Comparison of ENCODE assay signal across 7 mouse cellular contexts in genomic region chr4:47057510-47058325, GRCm38 (mm10). TPM values are rescaled to one million over a fixed set of nuclear protein-coding genes. Genes with fewer than 3 reads are reported as not detected.
DNase-seq lines count a peak whose midpoint lies in the region; ATAC-seq and TF ChIP-seq lines count a peak whose summit lies in the region.

No protein-coding gene starts in this region.

- H3K4me2 ChIP-seq in forebrain, embryonic 12.5 days, result peak overlapping the region; percentile 72
- peak overlapping the region; percentile 74 for H3K4me2 ChIP-seq in limb, embryonic 12.5 days

- no peak for TF ChIP-seq POLR2A in olfactory bulb, adult 2 months (IDR thresholded peaks at IDR 0.05; ENCODE audit: insufficient read depth, low read depth, low read length)

- WGBS in forebrain, embryonic 12.5 days, result 37% methylated on average over 25 of the region's 25 CpGs
- 37% methylated on average over 25 of the region's 25 CpGs for WGBS in limb, embryonic 12.5 days
- 34% methylated on average over 25 of the region's 25 CpGs for WGBS in olfactory bulb, adult 2 months

- peaks cover 10% of the 10 kb centered on the region for H3K4me1 ChIP-seq in megakaryocyte, embryonic 14.5 days
- peaks cover 9% of the 10 kb centered on the region for H3K4me1 ChIP-seq in forebrain, embryonic 12.5 days
- H3K4me1 ChIP-seq in limb, embryonic 12.5 days (replicated peaks), result peaks cover 13% of the 10 kb centered on the region
- H3K4me1 ChIP-seq in olfactory bulb, adult 2 months (ENCODE audit: control insufficient read depth, insufficient read depth, low read length), result peaks cover 6% of the 10 kb centered on the region; the same call in 1 of the 2 replicates

- peaks cover 16% of the 10 kb centered on the region for H3K9me3 ChIP-seq in megakaryocyte, embryonic 14.5 days
- H3K9me3 ChIP-seq in forebrain, embryonic 12.5 days, result no peaks in the 10 kb centered on the region
- no peaks in the 10 kb centered on the region for H3K9me3 ChIP-seq in limb, embryonic 12.5 days

- H3K36me3 ChIP-seq in megakaryocyte, embryonic 14.5 days (replicated peaks; ENCODE audit: low read length), result no peaks in the 10 kb centered on the region
- no peaks in the 10 kb centered on the region for H3K36me3 ChIP-seq in forebrain, embryonic 12.5 days (replicated peaks)
- H3K36me3 ChIP-seq in limb, embryonic 12.5 days, result no peaks in the 10 kb centered on the region

- intact Hi-C loops in left cerebral cortex, postnatal 36 days (cut with DNase I), result loop anchor here (10.0 kb wide), 1 partner anchor 853 kb away; no protein-coding TSS in a partner anchor

- peak overlapping the region; percentile 89 for H3K4me3 ChIP-seq in megakaryocyte, embryonic 14.5 days (replicated peaks)
- H3K4me3 ChIP-seq in forebrain, embryonic 12.5 days (replicated peaks), result peak overlapping the region; percentile 82
- H3K4me3 ChIP-seq in limb, embryonic 12.5 days (replicated peaks), result peak overlapping the region; percentile 77
- H3K4me3 ChIP-seq in olfactory bulb, adult 2 months (ENCODE audit: insufficient read depth, low read depth, low read length), result peak overlapping the region; percentile 81

- no peak for ATAC-seq in megakaryocyte, adult 5-6 weeks (ENCODE audit: poor library complexity, severe bottlenecking)
- ATAC-seq in forebrain, embryonic 12.5 days (ENCODE audit: low FRiP score), result no peak; the same call in 1 of the 2 replicates
- peak; percentile 37 for ATAC-seq in limb, embryonic 12.5 days (ENCODE audit: insufficient number of reproducible peaks, insufficient read depth, low FRiP score, low TSS enrichment, low read depth)
- ATAC-seq in CD4-positive, CD25-positive, alpha-beta regulatory T cell, adult 4 months, result no peak

- no peak for DNase-seq in left cerebral cortex, postnatal 36 days (ENCODE audit: low spot score in 2 of 2)

- no peak overlapping the region for H3K27ac ChIP-seq in forebrain, embryonic 12.5 days
- H3K27ac ChIP-seq in limb, embryonic 12.5 days, result no peak overlapping the region
- no peak overlapping the region for H3K27ac ChIP-seq in olfactory bulb, adult 2 months (ENCODE audit: insufficient read depth, low read depth, low read length)

- H3K9ac ChIP-seq in forebrain, embryonic 12.5 days, result peak overlapping the region; percentile 78
- peak overlapping the region; percentile 83 for H3K9ac ChIP-seq in limb, embryonic 12.5 days (replicated peaks)

- TF ChIP-seq CTCF in olfactory bulb, adult 2 months (IDR thresholded peaks at IDR 0.05; ENCODE audit: insufficient read depth, low read depth, low read length), result no peak

- H3K27me3 ChIP-seq in megakaryocyte, embryonic 14.5 days (replicated peaks), result peaks cover 60% of the 10 kb centered on the region
- H3K27me3 ChIP-seq in forebrain, embryonic 12.5 days, result peaks cover 6% of the 10 kb centered on the region; the same call in 1 of the 2 replicates
- peaks cover 16% of the 10 kb centered on the region; the same call in 1 of the 2 replicates for H3K27me3 ChIP-seq in limb, embryonic 12.5 days

RNA-seq across cellular contexts. Expression of gene Anks6, which starts 0.5 kb away (rescaled TPM):
- 0.13 TPM in 1 of 2 replicates, not detected in the other for polyA plus RNA-seq in megakaryocyte, embryonic 14.5 days (2012; ENCODE audit: insufficient read depth, low replicate concordance)
- total RNA-seq in megakaryocyte, adult 5-6 weeks (2015), result 0.16 and 0.41 TPM in 2 replicates
- total RNA-seq in megakaryocyte, adult 5-6 weeks (2017), result 0.28 and 0.44 TPM in 2 replicates
- 5.6 and 6.1 TPM in 2 replicates for polyA plus RNA-seq in forebrain, embryonic 12.5 days (2016; fragmentation: Nextera tagmentation; extraction: Ambion mirVana)
- polyA plus RNA-seq in limb, embryonic 12.5 days (2016; fragmentation: Nextera tagmentation; extraction: Ambion mirVana), result 6.6 and 8.9 TPM in 2 replicates
- polyA plus RNA-seq in olfactory bulb, adult 2 months (2012; ENCODE audit: insufficient read depth, insufficient read length, low replicate concordance, missing spikeins), result not detected in 2 replicates
- total RNA-seq in left cerebral cortex, postnatal 36 days (2021), result 10 to 100 TPM; 14.7 to 21.2 TPM
- not detected for polyA plus RNA-seq in CD4-positive, CD25-positive, alpha-beta regulatory T cell, adult 4 months (2017; shearing (Covaris generic))

RNA-seq across cellular contexts. Expression of gene Galnt12, which starts 34.0 kb away (rescaled TPM):
- 0.45 TPM in 1 of 2 replicates, not detected in the other for polyA plus RNA-seq in megakaryocyte, embryonic 14.5 days (2012; ENCODE audit: insufficient read depth, low replicate concordance)
- 0.84 and 1.5 TPM in 2 replicates for total RNA-seq in megakaryocyte, adult 5-6 weeks (2015)
- total RNA-seq in megakaryocyte, adult 5-6 weeks (2017), result 2.7 and 3.0 TPM in 2 replicates
- polyA plus RNA-seq in forebrain, embryonic 12.5 days (2016; fragmentation: Nextera tagmentation; extraction: Ambion mirVana), result 3.8 and 4.4 TPM in 2 replicates
- 3.7 and 4.1 TPM in 2 replicates for polyA plus RNA-seq in limb, embryonic 12.5 days (2016; fragmentation: Nextera tagmentation; extraction: Ambion mirVana)
- polyA plus RNA-seq in olfactory bulb, adult 2 months (2012; ENCODE audit: insufficient read depth, insufficient read length, low replicate concordance, missing spikeins), result not detected in 2 replicates
- 1 to 10 TPM in 1 of 2 experiments, under 1 TPM in 1; 0.72 to 1.1 TPM for total RNA-seq in left cerebral cortex, postnatal 36 days (2021)
- polyA plus RNA-seq in CD4-positive, CD25-positive, alpha-beta regulatory T cell, adult 4 months (2017; shearing (Covaris generic)), result 1 to 10 TPM; 5.3 to 8.7 TPM
